Mouse (Mus musculus): ENCODE results near the gene Nup37.

Nup37 gene

DNA sequence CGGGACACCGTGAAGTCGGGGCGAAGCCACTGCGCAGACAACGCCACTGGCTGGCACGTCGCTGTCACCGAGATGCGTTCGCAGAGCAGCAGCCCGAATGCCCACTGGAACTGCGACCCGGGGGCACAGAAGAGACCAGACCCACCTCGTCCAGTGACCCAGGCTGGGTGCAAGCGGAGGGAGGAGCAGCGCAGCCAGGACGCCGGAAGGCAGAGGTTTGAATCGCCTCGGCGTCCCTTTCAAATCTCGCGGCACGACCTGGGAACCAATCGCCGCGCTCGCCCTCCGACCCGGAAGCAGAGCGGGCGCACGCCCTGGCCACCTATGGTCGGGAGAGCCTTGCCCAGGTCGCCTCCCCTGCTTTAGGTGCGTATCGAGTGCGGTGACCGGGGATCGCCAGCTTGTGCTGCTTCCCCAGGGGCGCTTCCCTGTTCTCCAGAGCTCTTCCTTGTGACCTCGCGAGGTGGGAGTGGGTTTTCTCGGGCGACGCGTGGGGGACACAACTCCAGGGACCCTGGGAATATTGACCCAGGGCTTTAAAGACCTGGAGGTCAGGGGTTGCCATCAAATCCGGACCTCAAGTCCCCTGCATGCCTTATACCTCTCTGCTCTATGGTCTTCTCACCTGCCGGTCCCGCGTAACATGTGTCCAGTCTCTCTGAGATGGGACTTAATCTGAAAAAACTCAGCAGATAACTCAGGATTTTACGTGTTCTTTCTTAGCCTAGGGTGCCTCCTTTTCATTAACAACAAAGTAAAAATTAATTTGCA is at the start of gene Nup37, which contains the start of gene Parpbp:
Gene Nup37 (plus strand): TSS at position 286 of the 771 bp plus-strand sequence.
Gene Parpbp (minus strand): TSS at position 235 of the 771 bp plus-strand sequence.
- DNase-seq (ENCODE audit: low spot score): peak; percentile 88

DNA sequence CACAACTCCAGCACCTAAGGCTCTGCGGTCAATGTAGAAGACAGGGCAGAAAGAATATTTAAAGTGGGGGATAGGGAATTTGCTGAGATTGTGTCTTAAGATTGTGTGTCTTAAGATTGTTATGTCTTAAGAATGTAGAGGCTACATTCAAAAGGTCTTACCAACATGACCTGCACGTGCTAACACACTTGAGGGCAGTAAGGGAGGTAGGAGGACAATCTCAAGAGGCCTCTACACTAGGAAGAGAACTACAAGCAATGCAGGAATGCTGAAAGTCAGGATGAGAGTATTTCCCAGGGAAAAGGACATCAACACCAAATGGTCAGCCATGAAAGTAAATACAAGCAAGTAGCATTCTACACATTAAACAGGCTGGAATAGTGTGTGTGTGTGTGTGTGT is 40.6 kb upstream of the Nup37 start:
- DNase-seq (ENCODE audit: low spot score): no peak

DNA sequence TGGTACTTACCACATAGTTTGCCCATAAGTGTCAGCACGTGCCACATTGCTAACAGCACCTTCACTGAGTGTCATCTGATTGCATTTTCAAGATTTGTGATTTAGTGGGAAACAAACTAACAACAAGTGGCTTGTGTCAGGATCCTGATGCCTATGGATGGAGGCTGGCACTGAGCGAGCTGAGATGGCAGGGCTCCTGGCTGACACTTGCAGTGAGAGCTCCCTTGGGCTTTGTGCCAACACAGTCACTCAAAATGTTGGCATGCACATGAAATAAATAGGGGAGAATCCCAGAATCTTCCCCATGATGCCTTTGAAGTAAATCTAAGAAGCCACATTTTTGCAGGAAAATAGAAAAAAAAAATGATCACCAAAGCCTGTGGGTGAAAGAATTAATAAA is 33.5 kb upstream of the Nup37 start:
- no peak for DNase-seq (ENCODE audit: low spot score)

DNA sequence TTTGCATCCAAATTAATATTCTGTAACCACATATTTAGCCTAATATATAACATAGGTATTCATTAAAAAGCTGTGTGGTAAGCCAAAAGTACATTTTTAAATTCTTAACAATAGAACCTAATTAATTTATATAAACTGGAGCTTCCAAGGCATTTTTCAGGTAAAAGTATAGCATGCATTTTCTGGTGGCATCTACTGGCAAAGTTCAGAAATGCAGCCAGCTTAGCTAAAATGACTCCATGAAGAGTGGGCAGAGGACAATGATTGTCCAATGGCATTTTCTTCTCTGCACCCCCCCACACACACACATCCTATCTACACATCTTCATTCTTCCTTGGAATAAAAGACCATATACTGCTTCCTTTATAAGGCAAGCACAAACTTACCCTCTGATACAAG is 27.1 kb upstream of the Nup37 start:
- no peak for DNase-seq (ENCODE audit: low spot score)

DNA sequence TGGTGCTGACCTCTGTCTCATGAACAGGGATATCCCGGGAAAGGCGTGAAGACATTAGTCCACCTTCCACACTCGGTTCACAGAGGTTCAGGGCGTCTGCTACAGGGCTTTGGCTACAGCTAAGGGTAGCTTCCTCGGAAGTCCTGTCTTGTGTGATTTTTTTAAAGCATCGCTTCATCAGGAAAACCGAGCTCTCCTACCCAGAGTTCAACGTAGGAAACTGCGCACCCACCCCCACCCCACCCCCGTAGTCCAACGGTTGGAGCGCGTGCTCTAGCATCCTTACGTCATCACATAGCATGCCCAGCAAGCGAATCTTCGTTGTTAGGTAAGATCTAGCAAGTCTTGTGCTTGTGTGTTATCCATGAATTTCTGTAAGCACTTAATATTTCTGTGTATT is 11.2 kb upstream of the Nup37 start:
- peak; percentile 22 for DNase-seq (ENCODE audit: low spot score)

DNA sequence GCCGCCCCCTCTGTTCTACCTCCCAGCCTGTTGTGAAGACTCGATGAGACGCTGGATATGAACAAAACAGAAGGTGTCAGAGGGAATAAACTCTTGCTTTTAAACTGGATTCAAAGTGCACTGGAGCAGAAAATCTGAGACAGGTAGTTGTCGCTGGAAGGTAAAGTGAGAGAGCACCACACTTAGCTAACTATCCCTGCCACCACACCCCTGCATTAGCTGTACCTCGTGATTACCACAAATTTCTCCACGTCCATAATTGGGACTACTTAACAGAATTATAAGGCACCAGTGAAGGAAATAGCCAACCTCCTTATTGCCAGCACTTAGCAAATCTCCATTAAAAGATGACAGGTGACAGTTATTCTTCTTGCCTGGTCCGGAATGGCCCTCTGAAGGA is 605 bp upstream of the Nup37 start:
- DNase-seq (ENCODE audit: low spot score): no peak

DNA sequence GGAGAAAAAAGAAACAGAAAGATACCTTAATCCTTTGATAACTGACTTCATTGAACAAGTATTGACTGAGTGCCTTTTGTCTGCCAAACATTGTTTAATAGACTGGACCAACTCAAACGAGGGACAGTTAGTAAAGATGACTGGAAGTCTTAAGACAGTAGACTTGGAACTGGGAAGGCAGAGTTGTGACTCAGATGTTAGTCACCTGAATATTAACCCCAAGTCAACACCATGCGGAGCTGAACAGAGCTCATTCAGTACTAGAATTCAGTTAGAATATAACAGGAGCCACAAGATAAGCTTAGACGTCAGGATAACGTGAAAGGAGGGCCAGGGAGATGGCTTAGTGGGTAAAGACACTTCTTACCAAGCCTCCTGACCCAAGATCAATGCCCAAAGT is 3.6 kb downstream of the Nup37 start:
- no peak for DNase-seq (ENCODE audit: low spot score)

DNA sequence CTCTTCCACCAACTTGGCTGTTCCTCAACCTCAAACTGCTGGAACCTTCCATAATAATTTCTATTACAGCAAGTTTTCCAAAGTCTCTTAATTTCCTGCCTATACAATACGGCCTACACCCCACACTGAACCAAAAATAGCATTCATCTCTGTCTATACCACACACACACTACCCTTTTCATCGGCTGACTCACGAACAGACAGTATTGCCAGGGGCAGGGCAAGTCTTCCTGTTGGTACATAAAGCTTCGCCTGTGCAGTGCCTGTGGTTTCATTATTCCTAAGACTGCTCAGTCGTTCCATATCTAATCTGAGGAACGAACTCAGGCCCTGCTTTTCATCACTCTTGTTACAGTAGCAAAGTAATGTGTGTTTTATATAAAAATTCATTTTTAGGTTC is 4.9 kb downstream of the Nup37 start:
- no peak for DNase-seq (ENCODE audit: low spot score)

DNA sequence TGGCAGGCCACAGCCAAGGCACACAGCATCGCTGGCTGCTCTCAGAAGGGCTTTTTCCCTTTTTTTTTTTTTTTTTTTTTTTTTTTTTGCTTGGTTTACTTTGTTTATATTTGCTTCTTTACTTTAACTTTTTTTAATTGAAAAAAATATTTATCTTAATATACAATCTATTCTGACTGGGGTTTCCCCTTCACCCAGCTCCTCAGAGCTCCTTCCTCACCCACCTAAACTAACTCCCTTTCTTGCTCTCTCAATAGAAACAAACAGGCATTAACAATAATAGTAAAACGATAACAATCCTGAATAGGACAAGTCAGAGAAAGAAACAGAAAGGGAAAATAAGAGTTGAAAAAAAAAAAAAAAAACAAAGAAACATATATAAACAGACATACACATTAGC is 15.3 kb downstream of the Nup37 start:
- no peak for DNase-seq (ENCODE audit: low spot score)

DNA sequence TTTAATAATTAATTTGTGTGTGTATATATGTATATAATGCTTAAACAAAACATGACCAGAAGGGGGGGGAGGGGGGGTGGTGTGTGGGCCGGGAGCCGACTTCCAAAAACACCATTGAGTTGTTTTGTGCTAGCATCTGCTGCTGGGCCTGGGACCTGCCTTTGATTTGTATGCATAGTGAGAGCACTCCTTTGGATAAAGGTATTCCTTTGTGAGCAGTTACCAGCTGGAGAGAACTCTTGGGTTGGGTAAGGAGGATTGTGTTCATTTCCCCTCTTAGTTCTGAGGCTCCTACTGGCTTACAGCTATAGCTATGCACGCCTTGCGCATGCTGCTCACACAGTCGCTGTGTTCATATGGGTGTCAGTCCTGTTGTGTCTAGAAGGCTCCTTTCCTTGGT is 15.9 kb downstream of the Nup37 start:
- no peak for DNase-seq (ENCODE audit: low spot score)

DNA sequence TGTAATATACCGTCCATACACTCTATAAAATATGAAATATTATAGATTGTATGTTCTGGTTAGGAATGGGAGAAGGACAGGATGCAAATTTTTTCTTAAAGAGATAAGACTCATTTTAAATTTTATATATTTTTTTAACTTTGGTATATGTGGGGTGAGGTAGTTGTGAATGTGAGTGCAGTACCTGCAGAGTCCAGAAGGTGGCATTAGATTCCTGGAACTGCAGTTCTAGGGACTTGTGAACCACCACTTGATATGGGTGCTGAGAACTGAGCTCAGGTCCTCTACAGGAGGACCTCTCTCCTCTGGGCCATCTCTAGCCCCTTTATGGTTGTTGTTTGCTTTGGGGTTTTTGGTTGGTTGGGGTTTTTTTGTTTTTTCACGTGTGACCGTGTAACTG is 19.4 kb downstream of the Nup37 start:
- no peak for DNase-seq (ENCODE audit: low spot score)

DNA sequence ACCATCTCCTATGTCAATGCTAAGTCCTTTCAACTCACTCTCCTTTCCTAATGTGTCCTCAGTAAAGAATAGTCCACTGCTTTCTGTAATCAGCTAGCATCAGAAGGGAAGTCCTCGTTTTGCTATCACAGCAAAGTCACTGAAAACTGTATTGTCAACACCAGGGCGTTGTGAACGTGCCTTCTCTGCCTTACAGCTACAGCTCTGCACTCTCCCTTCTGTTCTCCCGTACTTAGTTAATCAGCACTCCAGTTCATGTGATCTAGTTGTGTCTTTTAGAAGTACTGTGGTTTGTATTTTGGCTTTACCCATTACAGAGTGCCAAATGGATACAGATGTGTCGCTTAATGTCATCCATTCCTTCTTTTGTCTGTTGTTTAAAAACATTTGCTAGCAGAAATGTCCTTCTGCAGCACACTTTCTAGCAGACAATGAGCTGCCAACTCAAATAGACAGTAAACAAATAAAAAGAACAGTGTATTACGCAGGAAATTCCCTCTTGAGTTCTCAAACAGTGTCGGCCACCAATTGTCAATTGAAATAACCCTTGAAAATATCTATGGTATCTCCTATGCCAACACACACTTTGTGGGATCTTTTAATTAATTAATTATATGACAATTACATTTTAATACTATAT is 20.8 kb downstream of the Nup37 start:
- no peak for DNase-seq (ENCODE audit: low spot score)

DNA sequence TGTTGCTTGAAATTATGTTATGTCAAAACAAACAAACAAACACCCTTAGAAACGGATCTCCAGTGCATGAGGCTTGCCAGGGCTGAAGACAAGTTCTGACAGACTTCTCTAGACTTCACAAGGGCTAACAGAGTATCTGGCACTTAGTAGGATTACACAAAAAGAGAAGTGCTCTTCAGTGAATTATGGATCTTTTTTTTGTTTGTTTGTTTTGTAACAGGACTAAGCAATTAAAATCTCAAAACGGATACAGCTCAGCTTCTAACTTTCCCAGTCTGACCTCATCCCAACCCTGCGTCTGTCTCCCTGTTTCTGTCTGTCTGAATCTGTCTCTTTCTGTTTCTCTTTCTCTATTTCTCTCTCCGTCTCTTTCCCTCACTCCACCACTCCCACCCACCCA is 53.7 kb downstream of the Nup37 start:
- no peak for DNase-seq (ENCODE audit: low spot score)

DNA sequence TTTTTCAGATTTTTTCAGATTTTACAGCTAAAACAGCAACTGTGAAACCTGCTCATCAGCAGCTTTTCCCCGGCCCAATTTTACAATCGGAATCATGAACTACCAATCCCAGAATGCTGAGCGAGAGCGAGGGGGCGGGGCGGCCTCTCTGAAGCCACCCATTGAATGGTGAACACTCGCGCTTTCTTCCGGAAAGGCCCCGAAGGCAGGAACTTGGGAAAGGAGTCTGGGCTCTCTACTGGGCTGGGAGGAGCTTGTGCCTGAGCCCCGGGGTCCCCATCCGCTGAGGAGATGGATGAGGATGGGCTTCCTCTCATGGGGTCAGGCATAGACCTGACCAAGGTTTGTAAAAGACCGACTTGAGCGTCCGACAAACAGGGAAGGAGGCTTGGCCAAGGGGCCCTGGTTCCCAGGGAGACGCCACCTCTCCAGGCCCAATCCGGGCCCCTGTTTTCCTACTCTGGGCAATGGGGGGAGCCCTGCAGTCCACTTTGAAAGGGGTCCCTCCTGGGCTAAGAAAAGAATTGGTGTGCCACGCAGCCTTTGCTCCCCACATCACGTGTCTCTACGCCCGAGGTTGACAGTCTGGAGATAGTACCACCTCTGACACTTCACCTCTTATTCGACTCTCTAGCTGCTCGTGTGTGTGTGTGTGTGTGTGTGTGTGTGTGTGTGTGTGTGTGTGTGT is 54.3 kb downstream of the Nup37 start, which contains the start of gene Washc3:
Gene Washc3 (plus strand): TSS at position 143 of the 688 bp plus-strand sequence.
- peak; percentile 89 for DNase-seq (ENCODE audit: low spot score)

DNA sequence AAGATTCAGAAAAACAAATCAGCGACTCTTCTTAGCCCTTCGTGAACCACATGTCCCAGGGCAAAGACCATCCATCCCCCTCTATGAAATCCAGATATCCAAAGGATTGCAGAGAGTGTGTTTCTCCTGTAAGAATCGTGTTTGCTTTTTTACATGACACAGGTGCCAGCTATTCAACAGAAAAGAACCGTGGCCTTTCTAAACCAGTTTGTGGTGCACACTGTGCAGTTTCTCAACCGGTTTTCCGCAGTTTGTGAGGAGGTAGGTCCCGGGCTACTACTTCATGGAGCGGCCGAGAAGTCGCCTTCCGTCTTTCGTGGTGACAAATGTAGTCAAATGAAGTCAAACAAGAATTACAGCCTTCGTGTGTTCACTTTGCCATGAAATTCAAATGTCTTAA is 54.9 kb downstream of the Nup37 start:
- no peak for DNase-seq (ENCODE audit: low spot score)

DNA sequence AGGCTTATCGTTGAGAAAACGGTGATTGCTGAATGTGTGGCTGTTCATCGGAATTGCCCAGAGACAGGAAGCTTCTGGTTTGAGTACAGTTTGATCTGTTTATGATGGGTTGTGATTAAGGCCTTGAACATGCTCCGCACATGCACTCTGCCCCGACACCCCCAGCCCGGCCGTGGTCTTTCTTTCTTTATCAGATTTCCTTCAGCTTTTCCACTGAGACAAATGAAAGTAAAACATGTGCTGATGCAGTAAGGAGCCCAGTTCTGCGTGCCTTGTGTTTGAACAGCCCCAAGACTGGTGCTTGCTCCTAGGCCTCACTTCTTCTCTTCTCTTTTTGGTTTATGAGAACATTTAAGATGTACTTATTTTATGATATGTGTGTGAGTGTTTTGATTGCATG is 55.8 kb downstream of the Nup37 start:
- DNase-seq (ENCODE audit: low spot score): no peak

DNA sequence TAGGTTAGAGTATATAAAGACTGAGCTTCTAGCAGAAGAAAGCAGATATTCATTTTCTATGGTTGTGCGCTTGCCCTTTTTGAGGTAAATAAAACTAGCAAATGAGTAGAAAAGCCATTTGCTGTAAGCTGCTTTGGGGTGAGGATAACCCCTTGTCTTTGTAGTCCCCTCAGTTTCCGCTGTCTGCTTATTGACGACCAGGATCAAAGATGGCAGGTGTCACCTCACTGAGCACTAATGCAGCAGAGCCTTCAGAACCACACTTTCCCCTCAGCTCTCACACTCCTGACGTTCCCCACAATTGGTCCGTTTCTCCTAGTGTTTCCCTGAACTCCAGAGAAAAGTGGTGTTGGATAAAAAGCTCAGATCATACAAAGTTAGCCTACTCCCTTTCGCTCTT is 56.4 kb downstream of the Nup37 start:
- no peak for DNase-seq (ENCODE audit: low spot score)

DNA sequence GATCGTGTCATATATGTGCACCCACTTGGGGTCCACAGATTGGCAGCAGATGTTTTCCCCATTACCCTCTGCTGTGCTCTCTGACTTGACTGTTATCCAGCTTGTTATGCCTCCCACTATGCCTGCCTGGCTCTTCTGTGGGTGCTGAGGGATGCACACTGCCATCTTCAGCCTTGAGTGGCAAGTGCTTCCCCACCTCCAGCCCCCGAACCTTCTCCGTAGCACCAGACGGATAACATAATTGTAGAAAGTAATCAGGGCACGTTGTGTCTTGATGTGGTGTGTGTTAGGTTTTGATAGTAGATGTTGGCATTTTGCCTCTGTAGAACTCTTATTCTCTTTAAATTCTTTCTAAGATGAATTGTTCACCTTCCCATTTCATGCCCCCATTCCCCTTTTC is 65.9 kb downstream of the Nup37 start:
- no peak for DNase-seq (ENCODE audit: low spot score)

DNA sequence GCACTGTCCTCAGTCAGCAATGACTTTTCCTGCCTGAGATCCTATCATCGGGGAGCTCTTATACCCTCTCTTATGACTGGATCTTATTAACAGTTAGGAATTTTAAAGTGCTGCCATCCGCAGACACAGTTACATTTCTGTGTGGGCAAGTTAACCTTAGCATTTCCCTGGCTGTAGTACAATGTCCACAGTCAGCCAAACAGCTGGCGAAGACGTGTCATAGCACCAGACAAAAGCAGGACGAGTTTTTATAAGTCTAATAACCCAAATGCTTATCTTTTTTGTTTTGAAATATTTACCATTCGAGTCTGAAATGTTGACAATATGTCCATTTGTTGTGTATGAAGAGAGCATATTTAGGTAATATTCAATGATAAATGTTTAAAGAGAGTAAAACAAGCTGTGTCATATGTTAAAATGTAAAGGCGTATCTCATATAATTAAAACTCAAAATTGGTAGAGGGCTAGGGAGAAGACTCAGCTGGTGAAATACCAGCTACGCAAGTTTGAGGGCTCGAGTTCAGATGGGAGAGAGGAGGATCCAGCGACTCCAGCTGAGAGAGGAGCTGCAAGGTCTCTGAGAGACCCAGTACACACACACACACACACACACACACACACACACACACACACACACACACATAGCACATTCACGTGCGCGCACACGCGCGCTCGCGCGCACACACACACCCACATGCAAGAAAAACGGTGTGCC is 68.2 kb downstream of the Nup37 start:
- DNase-seq (ENCODE audit: low spot score): no peak

DNA sequence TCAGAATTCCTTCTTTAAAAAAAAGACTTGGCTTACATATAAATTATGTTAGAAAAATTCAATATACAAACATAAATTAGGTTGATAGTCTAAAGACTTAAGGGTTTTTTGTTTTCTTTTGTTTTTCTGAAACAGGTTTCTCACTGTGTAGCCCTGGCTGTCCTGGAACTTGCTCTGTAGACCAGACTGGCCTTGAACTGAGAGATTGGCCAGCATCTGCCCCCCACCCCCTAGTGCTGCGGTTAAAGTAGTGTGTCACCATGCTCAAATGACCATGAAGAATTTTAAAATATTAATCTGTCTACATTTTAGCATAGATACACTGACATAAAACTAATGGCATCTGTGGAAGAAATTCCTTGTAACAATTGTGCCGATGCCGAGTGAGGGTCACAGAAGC is 71.4 kb downstream of the Nup37 start:
- DNase-seq (ENCODE audit: low spot score): no peak

DNA sequence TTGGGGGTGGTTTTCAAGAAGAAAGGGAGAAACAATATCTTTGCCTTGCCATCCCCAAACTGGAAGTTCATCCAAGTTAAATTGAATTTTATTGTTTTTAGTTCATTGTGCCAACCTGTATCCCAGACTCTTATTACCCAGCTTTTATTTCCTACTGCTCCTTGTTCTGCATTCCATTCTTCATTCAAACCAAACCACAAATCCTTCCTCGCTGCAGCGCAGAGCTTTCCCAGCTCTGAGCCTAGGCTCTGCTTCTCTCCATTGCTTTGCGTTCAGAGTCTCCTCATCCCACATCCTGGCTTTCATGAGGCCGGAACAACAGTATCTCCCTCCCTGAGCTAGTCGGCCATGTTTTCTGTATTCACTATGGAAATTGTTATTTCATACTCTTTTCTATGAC is 74.9 kb downstream of the Nup37 start:
- DNase-seq (ENCODE audit: low spot score): no peak

DNA sequence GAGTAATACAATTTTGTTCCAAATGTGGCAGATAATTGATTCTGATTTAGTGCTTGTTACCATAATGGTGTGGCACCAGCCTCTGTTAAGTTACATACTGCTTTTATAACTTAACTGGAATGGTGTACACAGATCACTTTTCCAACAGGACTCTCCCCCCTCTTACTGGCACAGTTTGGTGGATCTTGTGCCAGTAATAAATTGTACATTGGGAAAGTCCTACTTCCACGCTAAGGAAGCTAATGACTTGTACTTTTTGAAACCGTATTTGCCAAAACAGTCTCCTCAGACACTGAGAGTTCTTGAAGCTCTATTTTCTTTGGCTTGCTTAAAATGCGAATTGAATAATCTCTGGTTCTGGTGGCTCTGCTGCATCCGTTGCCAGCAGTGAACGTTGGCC is 78.6 kb downstream of the Nup37 start:
- no peak for DNase-seq (ENCODE audit: low spot score)

DNA sequence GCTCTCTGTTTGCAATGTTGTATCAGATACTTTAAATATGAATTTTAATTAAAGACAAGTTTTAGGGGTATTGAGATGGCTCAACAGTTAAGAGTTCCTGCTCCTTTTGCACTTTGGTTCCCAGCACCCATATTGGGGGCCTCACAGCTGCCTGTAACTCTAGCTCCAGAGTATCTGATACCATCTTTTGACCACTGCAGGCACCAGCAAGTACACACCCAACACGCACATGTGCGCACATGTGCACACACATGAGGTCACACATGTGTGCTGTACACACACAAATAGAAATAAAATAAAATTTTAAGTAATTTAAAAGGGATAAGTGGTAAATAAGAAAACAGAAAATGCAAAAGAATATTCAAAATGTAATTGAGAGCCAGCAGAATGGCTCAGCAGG is 81.2 kb downstream of the Nup37 start:
- no peak for DNase-seq (ENCODE audit: low spot score)
